ENCODE assay signal across 9 mouse cellular contexts in the genomic region with DNA sequence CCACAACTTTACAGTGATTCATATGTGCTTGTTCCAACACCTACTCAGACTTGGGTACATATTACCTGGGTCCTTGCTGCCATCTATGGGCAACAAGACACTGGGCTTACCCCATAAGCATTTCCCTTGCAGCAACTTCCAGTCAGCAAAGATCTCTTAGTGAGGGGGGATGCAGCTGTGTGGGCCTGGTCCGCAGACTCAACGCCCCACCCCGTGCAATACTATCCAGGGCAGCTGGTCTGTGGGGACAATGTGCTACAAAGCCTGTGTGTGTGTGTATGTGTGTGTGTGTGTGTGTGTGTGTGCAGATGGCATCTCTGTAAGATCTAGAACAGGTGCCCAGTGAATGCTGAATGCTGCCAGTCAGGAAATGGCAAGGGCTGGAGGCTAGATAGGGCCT. TPM values are rescaled to one million over a fixed set of nuclear protein-coding genes. Genes with fewer than 3 reads are reported as not detected.
DNase-seq lines count a peak whose midpoint lies in the region; ATAC-seq and TF ChIP-seq lines count a peak whose summit lies in the region.
"Had no signal": no experiment of that assay in that cellular context is flagged by ENCODE, and none has a peak within 500 bp of the region (broad histone marks: within the 10 kb centered on the region; RNA-seq: fewer than 3 reads in every experiment).

No protein-coding gene starts in this region.

- H3K4me1 ChIP-seq in heart, adult 2 months (ENCODE audit: control insufficient read depth, insufficient read depth, low read length) = no peaks in the 10 kb centered on the region
- H3K4me1 ChIP-seq in midbrain, postnatal 0 days (ENCODE audit: insufficient read depth, low read length) = no peaks in the 10 kb centered on the region
- H3K4me1 ChIP-seq in midbrain, embryonic 11.5 days (ENCODE audit: control insufficient read depth, insufficient read depth, low read length) = no peaks in the 10 kb centered on the region

- peak; percentile 46 for TF ChIP-seq CTCF in heart, adult 2 months (IDR thresholded peaks at IDR 0.05)
- TF ChIP-seq CTCF in midbrain, postnatal 0 days (IDR thresholded peaks at IDR 0.05) = peak; percentile 78

- no peak for TF ChIP-seq EP300 in heart, adult 2 months (IDR thresholded peaks at IDR 0.05; ENCODE audit: insufficient read depth, low read depth, low read length)

- TF ChIP-seq POLR2A in heart, adult 2 months (IDR thresholded peaks at IDR 0.05; ENCODE audit: insufficient read depth, low read depth, low read length) = no peak
- no peak for TF ChIP-seq POLR2A in myocyte (IDR thresholded peaks at IDR 0.05; ENCODE audit: insufficient read length, low read depth)

- no peak overlapping the region for H3K4me2 ChIP-seq in midbrain, postnatal 0 days (ENCODE audit: low read depth, low read length, poor library complexity, severe bottlenecking)
- H3K4me2 ChIP-seq in midbrain, embryonic 11.5 days = no peak overlapping the region
- H3K4me2 ChIP-seq in myocyte (ENCODE audit: low read depth) = no peak overlapping the region
- H3K4me2 ChIP-seq: liver, embryonic 11.5 days had no signal

- H3K4me3 ChIP-seq in heart, adult 2 months = no peak overlapping the region
- no peak overlapping the region for H3K4me3 ChIP-seq in midbrain, postnatal 0 days (ENCODE audit: low read depth, low read length)
- no peak overlapping the region for H3K4me3 ChIP-seq in midbrain, embryonic 11.5 days (ENCODE audit: low read depth, low read length)
- no peak overlapping the region for H3K4me3 ChIP-seq in myocyte

- no peaks in the 10 kb centered on the region for H3K9me3 ChIP-seq in midbrain, postnatal 0 days (ENCODE audit: low read length)
- no peaks in the 10 kb centered on the region for H3K9me3 ChIP-seq in midbrain, embryonic 11.5 days (ENCODE audit: control insufficient read depth, low read length)

- no peaks in the 10 kb centered on the region for H3K36me3 ChIP-seq in heart, adult 2 months (ENCODE audit: control insufficient read depth, insufficient read depth, low read length)
- H3K36me3 ChIP-seq in midbrain, postnatal 0 days (ENCODE audit: insufficient read depth, low read length) = no peaks in the 10 kb centered on the region
- H3K36me3 ChIP-seq in midbrain, embryonic 11.5 days (ENCODE audit: control insufficient read depth, insufficient read depth, low read length) = no peaks in the 10 kb centered on the region
- H3K36me3 ChIP-seq in myocyte (ENCODE audit: control insufficient read depth, insufficient read depth) = no peaks in the 10 kb centered on the region

- intact Hi-C loops in heart, adult 2 months (cut with DNase I) = loop anchor here (2.0 kb wide), 1 partner anchor 84 kb away; no protein-coding TSS in a partner anchor

- H3K79me2 ChIP-seq in heart, adult 2 months (replicated peaks; ENCODE audit: control insufficient read depth, insufficient read depth, low read length) = no peaks in the 10 kb centered on the region
- H3K79me2 ChIP-seq in myocyte (ENCODE audit: control insufficient read depth, insufficient read depth) = no peaks in the 10 kb centered on the region

- no peak overlapping the region for H3K27ac ChIP-seq in heart, adult 2 months
- H3K27ac ChIP-seq in midbrain, postnatal 0 days (ENCODE audit: low read depth, low read length) = no peak overlapping the region
- no peak overlapping the region for H3K27ac ChIP-seq in midbrain, embryonic 11.5 days (ENCODE audit: low read depth, low read length)

- no peak for DNase-seq in heart, adult 2 months
- DNase-seq in heart, adult 8-10 months (ENCODE audit: low spot score) = no peak
- peak; percentile 67 for DNase-seq in midbrain, postnatal 0 days (ENCODE audit: low spot score)
- no peak for DNase-seq in midbrain, embryonic 11.5 days (ENCODE audit: low spot score, missing footprints)
- DNase-seq in MN1 (ENCODE audit: low spot score) = peak; percentile 58
- DNase-seq in gastrocnemius, postnatal 25 days = no peak
- DNase-seq in kidney, adult 9 months = no peak

- no peaks in the 10 kb centered on the region for H3K27me3 ChIP-seq in heart, adult 2 months (ENCODE audit: control insufficient read depth, insufficient read depth, low read length)
- no peaks in the 10 kb centered on the region for H3K27me3 ChIP-seq in midbrain, postnatal 0 days (ENCODE audit: insufficient read depth, low read length)
- no peaks in the 10 kb centered on the region for H3K27me3 ChIP-seq in midbrain, embryonic 11.5 days (ENCODE audit: control insufficient read depth, insufficient read depth, low read length)
- H3K27me3 ChIP-seq in myocyte (ENCODE audit: control insufficient read depth, insufficient read depth, insufficient read length) = no peaks in the 10 kb centered on the region

- H3ac ChIP-seq in myocyte (ENCODE audit: control insufficient read depth, insufficient read length) = no peak overlapping the region

- 76% methylated on average over 3 of the region's 3 CpGs for WGBS in heart, adult 2 months
- 60% methylated on average over 3 of the region's 3 CpGs for WGBS in midbrain, postnatal 0 days
- WGBS in midbrain, embryonic 11.5 days = 91% methylated on average over 3 of the region's 3 CpGs

- 0 out of 2 replicates have a peak, but pooled peaks have one; percentile 38 for ATAC-seq in midbrain, postnatal 0 days (ENCODE audit: low FRiP score)
- no peak for ATAC-seq in midbrain, embryonic 11.5 days (ENCODE audit: low FRiP score)

- H3K9ac ChIP-seq in heart, adult 2 months (ENCODE audit: low read depth, low read length) = no peak overlapping the region
- no peak overlapping the region for H3K9ac ChIP-seq in midbrain, postnatal 0 days (replicated peaks; ENCODE audit: low read length, poor library complexity, severe bottlenecking)
- no peak overlapping the region for H3K9ac ChIP-seq in midbrain, embryonic 11.5 days (ENCODE audit: low read length)

TF ChIP-seq in myocyte, 11 proteins besides CTCF, POLR2A, EP300 and RAD21:
- TF ChIP-seq CEBPB (IDR thresholded peaks at IDR 0.05; ENCODE audit: insufficient read depth, poor library complexity, severe bottlenecking) (no peak), POLR2AphosphoS2 (IDR thresholded peaks at IDR 0.05; ENCODE audit: insufficient read length, low read depth) (peak; percentile 62), TCF3 (IDR thresholded peaks at IDR 0.05; ENCODE audit: insufficient read length, low read depth) (peak; percentile 82), SRF (IDR thresholded peaks at IDR 0.05; ENCODE audit: control insufficient read depth, insufficient read length, low read depth) (peak; percentile 73), REST (IDR thresholded peaks at IDR 0.05; ENCODE audit: insufficient read depth, insufficient read length) (no peak), USF1 (IDR thresholded peaks at IDR 0.05; ENCODE audit: low read depth) (no peak), TCF12 (IDR thresholded peaks at IDR 0.05; ENCODE audit: insufficient read depth, poor library complexity, severe bottlenecking) (peak; percentile 87), MAX (IDR thresholded peaks at IDR 0.05; ENCODE audit: low read depth) (no peak), MYOG (IDR thresholded peaks at IDR 0.05; ENCODE audit: control insufficient read depth in 1 of 3, insufficient read depth in 1 of 3, insufficient read length in 2 of 3, low read depth in 2 of 3) (peak; percentile 76 to 98 (median 97)), MYOD1 (IDR thresholded peaks at IDR 0.05; ENCODE audit: control insufficient read depth in 1 of 3, insufficient read length in 2 of 3, low read depth in 2 of 3) (peak; percentile 75 to 93 (median 92)), E2F4 (IDR thresholded peaks at IDR 0.05; ENCODE audit: insufficient read depth) (no peak)

RNA-seq across cellular contexts. Expression of gene Apobec3, which starts 22.9 kb away (rescaled TPM):
- total RNA-seq in heart, adult 2 months (2021) = 1 to 10 TPM; 6.8 to 7.1 TPM
- polyA plus RNA-seq in heart, adult 2 months (2012; rRNA removed) = 13.9 and 16.3 TPM in 2 replicates
- 1 to 10 TPM; 7.2 to 8.4 (median 8.0) TPM for total RNA-seq in heart, adult 8-10 months (2022)
- total RNA-seq in midbrain, postnatal 0 days (2014; rRNA removed) = 3.4 and 5.4 TPM in 2 replicates
- 3.3 and 3.4 TPM in 2 replicates for polyA plus RNA-seq in midbrain, postnatal 0 days (2015; fragmentation: Nextera tagmentation; extraction: Ambion mirVana)
- 5.5 and 6.0 TPM in 2 replicates for polyA plus RNA-seq in midbrain, embryonic 11.5 days (2014; fragmentation: Nextera tagmentation; extraction: Ambion mirVana)
- polyA plus RNA-seq in myocyte (2012; fragmentation: generic; extraction: Trizol) = 10.0 TPM
- 1 to 10 TPM; 2.3 to 4.0 TPM for total RNA-seq in gastrocnemius, postnatal 25 days (2021)

RNA-seq across cellular contexts. Expression of gene Cbx7, which starts 56.6 kb away (rescaled TPM):
- total RNA-seq in heart, adult 2 months (2021) = 10 to 100 TPM; 18.9 to 21.7 TPM
- polyA plus RNA-seq in heart, adult 2 months (2012; rRNA removed) = 21.4 and 31.6 TPM in 2 replicates
- total RNA-seq in heart, adult 8-10 months (2022) = 10 to 100 TPM; 18.7 to 28.2 (median 21.1) TPM
- 7.7 and 14.9 TPM in 2 replicates for total RNA-seq in midbrain, postnatal 0 days (2014; rRNA removed)
- 3.4 and 3.5 TPM in 2 replicates for polyA plus RNA-seq in midbrain, postnatal 0 days (2015; fragmentation: Nextera tagmentation; extraction: Ambion mirVana)
- 1.4 and 1.9 TPM in 2 replicates for polyA plus RNA-seq in midbrain, embryonic 11.5 days (2014; fragmentation: Nextera tagmentation; extraction: Ambion mirVana)
- polyA plus RNA-seq in myocyte (2012; fragmentation: generic; extraction: Trizol) = 4.7 TPM
- total RNA-seq in gastrocnemius, postnatal 25 days (2021) = 10 to 100 TPM in 1 of 2 experiments, 1 to 10 TPM in 1; 8.6 to 11.1 TPM

Comparison
In these comparisons a context has a peak if more than half of its experiments do, and no peak if none do; other contexts are left out.
1. DNase-seq: peak in midbrain, postnatal 0 days (single experiment) and MN1 (single experiment); none in heart, adult 2 months (0 of 2), heart, adult 8-10 months (single experiment), midbrain, embryonic 11.5 days (single experiment), gastrocnemius, postnatal 25 days (single experiment) and kidney, adult 9 months (single experiment).